Mouse (Mus musculus) thymus, adult 2 months (tissue): ENCODE results near the gene D2hgdh.

Experiments used
- CTCF ChIP-seq: fragments of 200-500 bp; IDR thresholded peaks from 2 replicates; pipeline ENCODE4 v1.5.1; 2012; ENCODE audit warnings: mild to moderate bottlenecking, control low read depth, low read length, moderate library complexity, borderline replicate concordance; ENCODE audit not compliant: control insufficient read depth, poor library complexity, insufficient read depth; ENCODE audit errors: extremely low read depth
- POLR2A ChIP-seq: fragments of 200-500 bp; IDR thresholded peaks from 2 replicates; pipeline ENCODE4 v1.6.1; 2012; ENCODE audit warnings: mild to moderate bottlenecking, low read length, control low read depth, moderate library complexity; ENCODE audit not compliant: control insufficient read depth, poor library complexity, insufficient read depth; ENCODE audit errors: extremely low read depth

GRCm38 (mm10) chr1:93859619-93860018 is 34.9 kb downstream of the D2hgdh start:
- no peak for TF ChIP-seq CTCF
- TF ChIP-seq POLR2A = no peak
